Mouse (Mus musculus) CH12.LX (cell line): ENCODE results near the gene Macf1.

Experiments
- CTCF ChIP-seq, 2 experiments: IDR thresholded peaks in 1 of 2; conservative IDR thresholded peaks in 1 of 2; 2 replicates each; pipeline ENCODE4 v1.5.1; 2011 to 2012; ENCODE audit warnings: low read depth in 2 of 2, low read length in 2 of 2, improper control_type of control experiment in 1 of 2, inconsistent platforms in 1 of 2, mild to moderate bottlenecking in 1 of 2, moderate library complexity in 1 of 2
- ETS1 ChIP-seq: conservative IDR thresholded peaks from 2 replicates; pipeline ENCODE4 v1.6.1; 2012; ENCODE audit warnings: low read depth, mild to moderate bottlenecking, inconsistent platforms, low read length, improper control_type of control experiment, moderate library complexity
- HCFC1 ChIP-seq: IDR thresholded peaks from 2 replicates; pipeline ENCODE4 v1.6.1; 2012; ENCODE audit warnings: low read depth, mild to moderate bottlenecking, inconsistent platforms, low read length, improper control_type of control experiment
- KAT2A ChIP-seq: IDR thresholded peaks from 2 replicates; pipeline ENCODE4 v1.6.1; 2012; ENCODE audit warnings: low read length, improper control_type of control experiment, inconsistent platforms; ENCODE audit not compliant: insufficient replicate concordance
- MAX ChIP-seq: IDR thresholded peaks from 2 replicates; pipeline ENCODE4 v1.6.1; 2011; ENCODE audit warnings: low read length, improper control_type of control experiment
- POLR2A ChIP-seq: IDR thresholded peaks from 2 replicates; pipeline ENCODE4 v1.6.1; 2011; ENCODE audit warnings: low read depth, mild to moderate bottlenecking, improper control_type of control experiment, low read length
- RAD21 ChIP-seq: IDR thresholded peaks from 2 replicates; pipeline ENCODE4 v1.6.1; 2011; ENCODE audit warnings: low read depth, mild to moderate bottlenecking, low read length, improper control_type of control experiment, moderate library complexity
- SIN3A ChIP-seq: IDR thresholded peaks from 2 replicates; pipeline ENCODE4 v1.6.1; 2012; ENCODE audit warnings: low read length, improper control_type of control experiment, inconsistent platforms
- UBTF ChIP-seq: IDR thresholded peaks from 2 replicates; pipeline ENCODE4 v1.6.1; 2012; ENCODE audit warnings: low read depth, mild to moderate bottlenecking, inconsistent platforms, low read length, improper control_type of control experiment, moderate library complexity

DNA sequence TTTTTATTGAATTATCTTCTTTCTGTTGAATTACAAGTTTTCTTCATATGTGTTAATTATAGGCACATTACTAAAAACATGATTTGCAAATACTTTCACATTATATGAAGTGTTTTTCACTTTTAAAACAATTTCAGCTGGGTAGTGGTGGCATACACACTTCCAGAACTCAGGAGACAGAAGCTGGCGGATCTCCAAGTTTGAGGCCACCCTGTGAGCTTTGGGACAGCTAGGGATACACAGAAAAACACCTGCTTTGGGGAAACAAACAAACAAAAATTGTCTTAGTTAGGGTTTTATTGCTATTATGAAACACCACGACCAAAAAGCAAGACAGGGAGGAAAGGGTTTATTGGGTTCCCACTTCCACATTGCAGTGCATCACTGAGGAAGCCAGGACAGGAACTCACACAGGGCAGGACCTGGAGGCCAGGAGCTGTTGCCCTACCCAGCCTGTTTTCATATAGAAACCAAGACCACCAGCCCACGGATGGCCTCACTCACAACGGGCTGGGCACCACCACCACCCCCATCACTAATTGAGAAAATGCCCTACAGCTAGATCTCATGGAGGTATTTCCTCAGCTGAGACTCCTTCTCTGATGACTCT, 93.0 kb downstream of the Macf1 start:
- TF ChIP-seq HCFC1 (no peak), UBTF (no peak), SIN3A (no peak), ETS1 (no peak), CTCF (conservative IDR thresholded peaks at IDR 0.05 in 1 of 2, IDR thresholded peaks at IDR 0.05 in 1 of 2; ENCODE audit: low read depth in 2 of 2, low read length in 2 of 2) (no peak), RAD21 (no peak), KAT2A (no peak), MAX (no peak), POLR2A (no peak)
